Mouse (Mus musculus): Measurements from ENCODE around the gene Col5a3.

The Col5a3 gene

DNA sequence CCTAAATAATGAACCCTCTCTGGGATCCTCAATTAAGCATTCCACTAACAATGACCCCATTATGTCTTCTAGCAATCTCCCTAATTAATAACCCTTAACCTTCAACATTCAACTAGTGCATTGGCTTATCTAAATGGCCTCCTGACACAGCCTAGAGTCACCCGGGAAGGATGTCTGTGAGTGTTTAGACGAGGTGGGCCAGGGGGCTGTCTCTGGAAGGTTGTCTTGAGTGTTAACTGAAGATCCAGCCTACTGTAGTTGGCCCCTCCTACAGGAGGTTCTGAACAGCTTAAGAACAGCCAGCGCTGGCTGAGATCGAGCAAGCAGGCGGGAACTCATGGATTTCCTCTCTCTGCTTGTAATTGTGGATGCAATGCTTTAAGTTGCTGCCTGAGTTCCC lies 9.2 kb downstream of the Col5a3 start:
- in situ Hi-C loops (cut with MboI, MseI), result no loop called here

DNA sequence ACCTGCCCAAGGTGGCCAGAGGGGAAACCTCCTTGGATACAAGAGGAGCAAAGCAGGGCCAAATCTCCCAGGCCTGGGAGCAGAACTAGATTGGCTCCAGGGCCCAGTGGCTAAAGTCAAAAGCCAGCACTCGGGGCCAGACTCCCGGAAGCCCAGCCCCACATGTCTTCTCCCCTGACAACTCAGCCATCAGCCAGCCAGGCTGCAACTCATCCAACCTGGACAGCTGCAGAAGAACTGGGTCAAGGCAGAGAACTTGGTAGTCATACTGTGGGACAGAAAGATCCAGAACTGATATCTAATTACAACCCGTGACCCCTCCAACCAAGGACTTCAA lies 9.7 kb downstream of the Col5a3 start:
- in situ Hi-C loops (cut with MboI, MseI), result no loop called here

DNA sequence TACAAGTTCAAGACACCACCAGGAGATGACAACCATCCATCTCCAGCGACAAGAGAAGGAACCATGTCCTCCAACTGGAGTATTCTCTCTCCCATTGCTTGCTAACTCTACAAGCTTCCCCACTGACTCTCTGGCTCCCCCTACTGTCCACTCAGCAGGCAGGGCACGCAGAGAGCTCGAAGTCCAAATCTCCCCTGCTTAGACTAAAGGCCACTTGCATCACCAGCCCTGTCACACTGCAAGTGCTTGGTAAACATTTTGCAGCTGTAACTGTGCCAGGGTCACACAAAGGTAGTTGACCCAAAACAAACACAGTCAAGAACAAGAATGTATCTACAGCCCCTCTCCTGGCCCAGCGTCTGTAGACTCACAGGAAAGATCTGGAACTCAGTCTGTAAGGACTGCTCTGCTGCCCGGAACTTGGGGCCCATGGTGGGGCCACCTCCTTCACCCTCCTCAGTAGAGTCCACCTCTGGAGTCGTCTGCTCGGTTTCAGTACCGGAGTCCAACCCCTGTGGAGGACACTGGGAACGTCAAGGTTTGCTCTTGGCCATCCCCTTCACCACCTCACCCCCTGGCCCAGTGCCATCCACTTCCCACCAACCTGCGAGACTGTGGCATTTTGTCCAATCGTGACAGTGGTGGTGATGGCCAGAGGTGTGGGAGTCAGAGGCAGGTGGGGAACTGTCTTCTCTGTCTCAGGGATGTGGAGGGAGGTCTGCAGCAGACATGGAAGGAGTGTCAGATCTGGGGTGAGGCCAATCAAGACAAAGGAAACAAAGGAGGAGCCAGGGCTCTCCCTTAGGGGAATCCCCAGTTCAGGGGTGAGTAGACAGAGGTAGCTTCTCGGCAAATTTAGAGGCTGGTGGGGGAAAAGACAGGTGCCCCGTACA lies 10.4 kb downstream of the Col5a3 start:
- in situ Hi-C loops (cut with MboI, MseI), result no loop called here

DNA sequence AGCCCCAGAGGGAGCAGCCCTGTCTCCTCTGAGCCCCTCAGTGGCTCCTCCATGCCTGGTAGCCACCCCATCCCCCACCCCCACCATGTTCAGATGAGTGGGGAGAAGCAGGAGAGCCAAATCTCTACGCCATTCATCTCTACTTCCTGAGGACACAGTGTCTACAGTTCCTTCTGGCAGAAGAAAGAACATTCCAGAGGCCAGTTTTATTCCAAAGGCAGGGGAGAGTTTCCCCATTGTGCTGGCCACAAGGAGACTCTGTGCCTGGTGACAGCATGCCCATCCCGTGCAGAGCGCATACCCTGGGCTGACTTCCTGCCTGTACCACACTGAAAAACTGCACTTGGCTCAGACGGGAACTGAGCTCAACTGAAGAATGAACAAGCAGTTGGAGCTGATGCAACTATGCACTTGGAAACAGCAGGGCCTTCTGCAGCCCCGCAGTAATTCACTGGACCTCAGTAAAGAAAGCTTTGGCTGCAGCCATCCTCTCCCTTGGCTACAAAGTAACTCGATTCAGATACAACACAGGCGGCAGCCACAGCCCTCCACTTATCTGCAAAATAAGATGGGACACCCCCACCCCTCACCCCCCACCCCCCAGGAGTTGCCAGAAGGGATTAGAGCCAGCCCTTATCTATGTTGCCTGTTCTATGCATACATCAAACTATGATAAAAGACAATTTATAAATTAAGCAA lies 20.6 kb downstream of the Col5a3 start:
- in situ Hi-C loops (cut with MboI, MseI), result no loop called here

DNA sequence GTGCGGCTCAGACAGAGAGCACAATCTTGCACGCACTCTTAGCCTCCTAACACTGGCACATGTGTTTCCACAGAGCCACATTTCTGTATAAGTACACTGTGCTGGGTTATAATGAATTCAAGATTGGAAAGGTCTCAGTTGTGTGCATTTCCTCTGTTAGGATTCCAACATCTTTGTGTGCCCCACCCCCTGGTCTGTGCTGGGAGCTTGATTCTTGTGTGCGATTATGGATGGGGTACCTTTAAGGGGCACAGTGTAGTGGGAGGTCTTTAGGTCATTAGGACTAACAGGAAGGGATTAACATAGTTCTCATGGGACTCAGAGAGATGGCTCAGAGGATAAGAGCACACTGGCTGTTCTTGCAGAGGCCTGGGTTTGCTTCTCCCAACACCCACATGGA lies 24.5 kb downstream of the Col5a3 start:
- in situ Hi-C loops (cut with MboI, MseI), result no loop called here

DNA sequence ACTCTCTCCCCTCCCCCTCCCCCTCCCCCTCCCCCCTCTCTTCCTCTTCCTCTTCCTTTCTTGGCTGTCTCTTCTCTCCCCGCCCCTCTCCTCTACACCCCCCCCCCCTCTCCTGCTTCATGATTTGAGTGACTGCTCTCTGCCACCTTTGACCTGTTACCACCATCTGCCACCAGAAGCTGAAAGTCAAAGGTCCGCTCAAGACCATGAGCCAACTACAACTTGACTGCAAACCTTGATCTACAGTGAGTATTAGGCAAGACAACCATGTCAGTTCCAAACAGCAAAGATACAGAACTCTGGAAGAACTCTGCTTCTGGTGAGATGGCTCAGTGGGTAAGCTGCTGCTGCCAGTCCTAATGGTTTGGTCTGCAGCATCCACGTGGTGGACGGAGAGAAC lies 25.2 kb downstream of the Col5a3 start:
- in situ Hi-C loops (cut with MboI, MseI), result no loop called here

DNA sequence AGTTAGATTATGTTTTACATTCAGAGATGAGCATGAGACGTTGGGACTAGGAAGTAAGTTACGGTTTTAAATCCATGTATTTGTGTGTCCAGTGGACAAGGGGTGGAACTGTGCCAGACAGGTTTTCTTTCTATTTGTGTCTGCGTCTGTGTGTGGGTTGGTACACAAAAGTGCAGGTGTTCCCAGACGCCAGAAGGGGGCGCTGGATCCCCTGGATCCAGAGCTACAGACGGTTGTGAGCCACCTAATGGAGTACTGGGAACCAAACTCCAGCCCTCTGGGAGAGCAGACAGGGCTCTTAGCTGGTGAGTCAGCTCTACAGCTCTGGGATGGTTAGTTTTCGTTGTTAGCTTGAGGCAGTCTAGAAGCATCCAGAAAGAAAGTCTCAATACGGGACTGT lies 26.9 kb downstream of the Col5a3 start:
- in situ Hi-C loops (cut with MboI, MseI), result no loop called here

DNA sequence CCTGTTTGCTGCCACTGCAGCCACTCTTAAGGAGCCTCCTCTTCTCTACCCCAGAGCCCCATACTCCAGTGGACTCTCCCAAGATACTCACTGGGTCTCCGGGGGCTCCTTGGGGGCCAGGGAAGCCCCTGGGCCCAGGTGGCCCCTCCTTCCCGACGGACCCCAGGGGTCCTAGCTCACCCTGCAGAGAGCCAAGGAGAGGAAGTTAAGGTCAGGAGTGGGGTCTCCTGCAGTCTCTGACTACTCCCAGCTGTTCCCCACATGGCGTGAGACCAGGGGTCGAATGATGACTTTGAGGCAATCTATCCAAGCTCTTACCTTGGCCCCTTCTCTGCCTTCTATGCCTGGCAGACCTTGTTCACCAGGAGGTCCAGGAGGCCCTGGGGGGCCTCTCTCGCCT lies 29.8 kb downstream of the Col5a3 start:
- in situ Hi-C loops (cut with MboI, MseI), result no loop called here

DNA sequence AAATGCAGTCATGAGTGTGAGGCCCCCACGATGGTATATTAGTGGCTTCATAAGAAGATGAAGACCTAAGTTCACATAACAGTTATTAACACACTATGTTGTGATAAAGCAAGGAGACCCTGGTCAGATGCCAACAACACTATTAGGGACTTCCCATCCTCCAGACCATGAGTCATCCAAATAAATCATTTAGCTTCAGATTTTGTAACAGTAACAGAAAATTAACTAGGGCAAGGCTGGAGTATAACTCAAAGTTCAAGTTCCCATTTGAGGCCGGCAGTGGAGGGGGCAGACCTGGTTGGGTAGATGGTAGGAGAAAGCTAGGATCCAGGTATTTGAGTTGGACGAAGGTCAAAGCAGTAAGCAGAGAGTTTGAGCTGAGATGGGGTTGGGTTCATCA lies 33.6 kb downstream of the Col5a3 start:
- in situ Hi-C loops (cut with MboI, MseI), result no loop called here

DNA sequence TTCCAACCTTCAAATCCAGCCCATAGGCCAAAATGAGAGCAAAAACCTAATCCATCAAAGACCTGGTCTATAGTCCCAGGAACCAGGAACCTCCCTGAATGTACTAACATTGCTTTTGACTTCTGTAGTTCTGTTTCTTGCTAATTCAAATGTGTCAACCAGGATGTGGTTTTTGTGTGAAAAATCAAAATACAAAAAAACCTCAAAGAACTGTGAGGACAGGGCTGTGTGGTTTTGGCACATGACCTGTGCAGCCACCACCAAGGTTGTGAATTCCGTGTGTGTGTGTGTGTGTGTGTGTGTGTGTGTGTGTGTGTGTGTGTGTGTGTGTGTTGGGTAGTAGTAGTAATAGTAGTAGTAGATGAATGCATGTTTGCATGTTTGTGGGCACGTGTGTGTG lies 49.6 kb downstream of the Col5a3 start:
- in situ Hi-C loops (cut with MboI, MseI), result no loop called here

DNA sequence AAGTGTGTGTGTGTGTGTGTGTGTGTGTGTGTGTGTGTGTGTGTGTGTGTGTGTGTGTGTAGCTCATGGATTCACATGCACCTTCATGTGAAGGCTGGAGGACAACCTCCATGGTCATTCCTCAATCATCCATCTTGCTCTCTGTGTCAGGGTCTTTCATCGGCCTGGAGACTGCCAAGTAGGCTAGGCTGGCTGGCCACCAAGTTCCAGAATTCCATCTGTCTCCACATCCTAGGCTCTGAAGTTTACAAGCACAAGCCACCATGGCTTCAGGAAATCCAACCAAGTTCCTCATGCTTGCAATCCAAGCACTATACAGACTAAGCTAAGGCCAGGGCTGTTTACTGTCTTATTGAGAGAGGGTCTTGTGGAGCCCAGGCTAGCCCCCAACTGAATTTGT lies 51.8 kb downstream of the Col5a3 start:
- in situ Hi-C loops (cut with MboI, MseI), result no loop called here

DNA sequence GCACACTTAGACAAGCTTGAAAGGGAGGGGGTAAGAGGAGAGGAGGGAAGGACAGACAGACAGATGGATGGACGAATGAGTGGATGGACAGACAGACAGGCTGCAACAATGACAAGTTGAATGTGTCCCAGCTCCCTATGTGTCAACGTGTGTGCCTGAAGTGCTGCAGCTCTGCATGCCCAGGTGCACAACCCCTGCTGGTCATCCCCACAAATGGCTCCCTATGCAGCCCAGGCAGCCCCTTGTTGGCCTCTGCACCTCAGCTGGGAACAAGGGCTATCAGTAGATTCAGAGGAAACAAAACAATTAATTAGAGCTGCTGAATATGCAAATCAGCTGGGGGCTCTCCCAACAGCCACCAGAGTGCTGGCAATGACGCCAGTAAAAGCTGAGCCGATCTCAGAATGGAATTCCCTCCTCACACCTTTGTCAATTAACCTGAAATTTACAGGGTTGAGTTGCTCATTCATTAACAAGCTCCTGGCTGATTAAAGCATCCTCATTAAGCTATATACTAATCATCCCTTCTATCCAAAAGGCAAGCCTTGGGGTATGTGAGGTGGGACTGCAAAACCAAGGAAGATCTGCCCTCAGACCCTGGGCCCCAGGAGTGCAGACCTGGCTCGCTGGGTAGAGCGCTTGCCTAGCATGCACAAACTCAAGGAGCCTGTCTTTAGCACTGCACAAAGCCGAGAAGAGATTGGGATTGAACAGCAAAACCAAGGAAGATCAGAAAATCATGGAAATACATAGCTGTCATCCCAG lies 52.5 kb downstream of the Col5a3 start:
- in situ Hi-C loops (cut with MboI, MseI), result no loop called here

DNA sequence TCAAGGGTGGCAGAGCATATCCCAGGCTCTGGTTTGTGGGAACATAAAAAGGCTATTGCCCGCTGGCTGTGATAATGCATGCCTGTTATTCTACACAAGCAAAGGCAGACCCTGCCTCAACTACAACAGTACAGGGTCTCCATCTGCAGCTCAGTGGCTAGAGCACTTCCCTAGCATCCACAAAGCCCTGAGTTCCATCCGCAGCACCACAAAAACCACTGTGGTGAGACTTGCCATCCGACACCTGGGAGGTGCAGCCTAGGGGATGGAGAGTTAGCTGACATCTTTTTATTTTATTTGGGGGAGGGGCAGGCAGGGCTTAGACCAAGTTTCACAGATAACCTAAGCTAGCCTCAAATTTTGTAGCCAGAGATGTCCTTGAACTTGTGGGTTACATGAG lies 53.5 kb downstream of the Col5a3 start:
- in situ Hi-C loops (cut with MboI, MseI), result no loop called here

DNA sequence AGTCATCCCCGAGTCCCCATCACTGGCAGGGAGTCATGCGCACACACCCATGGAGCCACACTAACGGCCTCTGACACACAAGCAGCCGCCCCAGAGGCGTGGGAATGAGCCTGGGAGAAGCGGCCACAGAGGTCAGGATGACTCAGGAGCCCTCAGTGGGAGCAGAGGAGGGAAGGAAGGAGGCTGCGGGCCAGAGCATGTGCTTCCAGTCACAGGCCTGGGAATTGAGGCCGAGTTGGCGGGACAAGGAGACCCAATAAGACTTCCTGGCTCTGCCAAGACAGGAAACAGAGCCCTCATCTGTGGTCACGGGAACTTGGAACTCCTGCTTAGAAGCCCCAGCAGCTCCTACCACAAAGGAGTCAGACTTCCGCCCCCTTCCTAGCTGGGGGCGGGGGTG lies 54.1 kb downstream of the Col5a3 start:
- in situ Hi-C loops (cut with MboI, MseI), result no loop called here

DNA sequence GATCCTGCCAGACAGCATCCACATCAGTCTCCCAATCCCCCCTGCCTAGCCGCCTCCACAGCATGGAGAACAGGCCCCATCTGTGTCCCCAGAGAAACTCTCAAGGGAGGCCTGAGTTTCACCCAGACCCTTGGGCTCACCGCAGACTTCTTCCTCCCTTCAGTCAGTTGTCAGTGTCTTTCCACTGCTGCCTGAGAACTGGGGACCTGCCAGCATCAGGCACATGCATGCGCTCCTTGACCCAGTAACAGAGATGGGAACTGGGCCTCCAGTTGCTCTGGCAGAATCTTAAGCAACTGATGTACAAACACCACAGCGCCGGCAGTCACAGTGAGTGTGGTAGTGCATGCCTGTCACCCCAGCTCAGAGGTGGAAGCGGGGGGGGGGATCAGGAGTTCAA lies 56.0 kb downstream of the Col5a3 start:
- in situ Hi-C loops (cut with MboI, MseI), result no loop called here

DNA sequence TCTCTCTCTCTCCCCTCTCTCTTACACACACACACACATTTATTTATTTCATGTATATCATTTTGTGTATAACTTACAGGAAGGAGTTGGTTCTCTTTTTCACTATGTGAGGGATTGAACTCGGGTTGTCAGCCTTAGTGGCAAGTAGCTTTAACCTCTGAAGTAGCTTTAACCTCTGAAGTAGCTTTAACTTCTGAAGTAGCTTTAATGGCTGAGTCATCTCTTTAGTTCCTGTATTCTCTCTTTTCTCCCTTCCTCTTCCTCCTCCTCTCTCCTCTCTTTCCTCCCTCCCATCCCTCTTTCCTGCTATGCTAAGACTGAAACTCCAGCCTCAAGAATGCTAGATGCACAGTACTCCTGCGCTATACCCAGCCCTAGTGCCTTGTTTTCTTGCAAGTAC lies 56.6 kb downstream of the Col5a3 start:
- in situ Hi-C loops (cut with MboI, MseI), result no loop called here

DNA sequence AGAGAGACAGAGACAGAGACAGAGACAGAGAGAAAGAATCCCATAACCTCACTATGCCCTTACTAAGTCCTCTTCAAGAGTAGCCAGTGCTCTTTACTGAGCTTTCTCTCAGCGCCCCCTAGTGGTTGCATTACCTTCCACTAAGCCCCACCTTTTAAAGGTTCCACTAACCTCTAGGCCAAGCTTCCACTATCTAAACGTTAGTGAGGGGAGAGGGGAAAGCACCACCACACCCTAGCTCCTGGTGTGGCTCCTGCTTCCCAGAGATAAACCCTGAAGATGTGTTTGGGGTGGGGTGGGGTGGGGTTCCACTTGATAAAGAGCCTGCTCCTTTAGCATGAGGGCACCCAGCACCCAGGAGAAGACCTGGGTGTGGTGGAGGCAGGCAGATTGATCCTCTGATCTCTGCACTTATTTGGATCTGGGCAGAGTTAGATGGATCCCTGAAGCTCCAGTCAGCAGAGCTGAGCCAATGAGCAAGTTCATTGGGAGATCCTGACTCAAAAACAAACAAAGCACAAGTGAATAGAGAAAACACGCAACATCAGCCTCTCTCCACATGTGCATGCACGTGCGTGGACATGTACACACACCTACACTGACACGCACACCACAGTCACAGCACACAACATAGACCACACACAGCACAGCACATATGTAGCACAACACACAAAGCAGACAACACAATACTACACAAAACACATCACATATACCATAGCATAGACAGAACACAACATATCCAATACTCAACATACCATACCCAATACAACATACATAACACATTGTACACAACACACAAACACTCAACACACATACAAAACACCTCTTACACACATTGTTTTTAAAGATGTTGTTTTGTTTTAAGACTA lies 57.5 kb downstream of the Col5a3 start:
- in situ Hi-C loops (cut with MboI, MseI), result no loop called here

DNA sequence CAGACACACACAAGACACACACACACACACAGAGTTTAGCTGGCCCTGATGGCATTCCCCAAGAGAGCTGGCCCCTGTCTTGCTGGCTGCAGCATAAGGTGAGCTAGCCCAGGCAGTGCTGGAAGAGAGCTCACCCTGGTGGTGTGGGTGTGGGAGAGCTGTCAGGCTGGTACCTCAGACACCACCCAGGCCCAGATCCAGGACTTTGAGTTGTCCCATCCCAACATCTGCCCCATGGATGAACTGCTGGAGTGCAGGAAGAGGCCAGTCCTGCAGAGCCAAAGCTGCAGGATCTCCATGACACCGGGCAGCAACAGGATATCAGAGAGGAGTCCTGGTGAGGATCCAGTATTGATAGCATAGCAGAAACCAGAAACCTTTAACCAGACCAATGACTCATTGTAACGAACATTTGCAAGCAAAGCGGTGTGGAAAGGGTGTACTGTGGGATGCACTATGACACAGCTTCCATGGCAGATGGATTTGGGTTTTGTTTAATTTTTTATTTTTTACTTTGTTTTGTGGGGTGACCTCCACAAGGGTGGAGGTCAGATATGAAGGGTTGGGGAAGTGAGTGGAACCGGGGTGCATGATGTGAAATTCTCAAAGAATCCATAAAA lies 58.7 kb downstream of the Col5a3 start:
- in situ Hi-C loops (cut with MboI, MseI), result no loop called here

DNA sequence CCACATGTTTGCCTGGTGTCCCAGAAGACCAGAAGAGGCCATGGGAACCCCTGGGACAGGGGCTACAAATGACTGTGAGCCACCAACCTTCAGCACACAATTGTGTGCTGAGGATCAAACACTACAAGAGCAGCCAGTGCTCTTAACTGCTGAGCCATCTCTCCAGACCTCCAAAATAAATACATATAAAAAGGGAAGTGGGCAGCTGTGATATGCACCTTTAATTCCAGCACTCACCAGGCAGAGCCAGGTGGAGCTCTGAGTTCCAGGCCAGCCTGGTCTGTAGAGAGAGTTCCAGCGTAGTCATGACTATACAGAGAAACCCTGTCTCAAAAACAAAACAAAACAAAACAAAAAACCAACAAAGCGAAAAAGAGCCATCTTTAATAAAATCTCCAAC lies 60.5 kb downstream of the Col5a3 start:
- in situ Hi-C loops (cut with MboI, MseI), result no loop called here

DNA sequence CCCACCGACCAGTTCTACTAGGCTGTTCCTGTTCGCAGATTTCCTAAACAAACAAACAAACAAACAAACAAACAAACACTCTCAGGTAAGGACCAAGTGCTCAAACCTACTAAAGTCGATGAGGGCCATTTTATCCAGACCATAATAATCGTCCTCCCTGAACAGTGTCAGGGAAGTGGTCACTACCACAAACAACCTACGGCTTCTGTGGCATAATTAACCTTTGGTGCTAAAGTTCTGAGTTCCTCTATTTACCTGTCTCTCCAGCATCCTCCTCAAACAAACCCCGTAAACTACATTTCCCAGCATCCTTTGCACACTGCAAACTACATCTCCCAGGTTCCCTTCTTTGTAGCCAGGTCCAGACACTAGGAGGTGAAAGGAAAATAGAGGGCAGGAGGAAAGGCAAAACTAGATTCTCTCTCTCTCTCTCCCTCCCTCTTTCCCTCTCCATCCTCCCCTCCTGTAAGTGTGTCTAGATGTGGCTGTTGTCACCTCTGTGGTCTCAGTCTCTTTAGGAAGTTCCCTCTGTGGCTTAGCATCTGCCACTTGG lies 63.3 kb downstream of the Col5a3 start:
- in situ Hi-C loops (cut with MboI, MseI), result no loop called here

DNA sequence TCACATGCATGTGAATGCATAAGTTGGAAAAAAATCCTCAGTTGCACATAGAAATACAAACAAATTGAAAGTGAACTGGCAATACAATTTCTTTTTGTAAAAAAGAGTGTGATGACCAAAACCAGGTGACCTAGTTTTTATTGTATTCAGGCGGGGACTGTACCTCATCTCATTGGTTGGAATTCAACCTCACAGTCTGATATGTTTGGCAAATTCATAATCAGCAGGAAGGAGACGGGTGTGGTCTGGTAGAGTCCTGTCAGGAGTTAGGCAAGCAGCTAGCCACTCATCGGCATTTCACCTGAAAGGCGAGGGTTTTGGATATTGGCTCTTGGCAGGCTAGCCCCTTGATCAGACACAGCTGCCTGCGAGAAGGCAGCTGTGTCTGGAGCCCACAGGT lies 65.7 kb downstream of the Col5a3 start:
- in situ Hi-C loops (cut with MboI, MseI), result loop anchor here (5.0 kb wide), 1 partner anchor 83 kb away; no protein-coding TSS in a partner anchor
